Mouse (Mus musculus) heart, postnatal 0 days (tissue): ENCODE measurements around the gene Wfdc3.
A peak's percentile ranks its signal among the peaks of the same experiment; 100 is the strongest.

ENCODE experiments used
- CTCF ChIP-seq: IDR thresholded peaks from 2 replicates; pipeline ENCODE4 v1.5.1; 2016; ENCODE audit warnings: antibody characterized with exemption, control low read depth, low read depth
- EP300 ChIP-seq: IDR thresholded peaks from 2 replicates; pipeline ENCODE4 v1.6.1; 2016; ENCODE audit warnings: antibody characterized with exemption, low read depth

GRCm38 (mm10) chr2:164794293-164794692 lies 48.6 kb upstream of the Wfdc3 start:
- TF ChIP-seq CTCF: peak; percentile 86
- 0 out of 2 replicates have a peak, but pooled peaks have one; percentile 48 for TF ChIP-seq EP300
